Mouse (Mus musculus): Measurements from ENCODE around the gene Rilp. TPM values are rescaled to one million over a fixed set of nuclear protein-coding genes. Genes with fewer than 3 reads are reported as not detected.

Gene Rilp
- total RNA-seq, 2 experiments from 2014 or later: 33.4 to 41.9 TPM

DNA sequence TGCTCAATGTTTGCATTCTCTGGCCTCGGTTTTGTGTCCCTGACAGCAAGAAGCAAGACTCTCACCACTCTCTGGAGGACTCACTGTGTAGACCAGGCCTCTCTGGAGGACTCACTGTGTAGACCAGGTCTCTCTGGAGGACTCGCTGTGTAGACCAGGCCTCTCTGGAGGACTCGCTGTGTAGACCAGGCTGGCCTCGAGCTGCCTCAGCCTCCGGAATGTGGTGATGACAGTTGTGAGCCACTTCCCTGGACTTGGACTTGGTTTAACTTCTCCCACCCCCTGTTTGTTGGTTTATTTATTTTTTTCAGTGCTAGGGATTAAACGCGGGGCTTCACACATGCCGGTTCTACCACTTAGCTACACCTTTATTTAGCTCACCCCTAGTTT lies 27.1 kb downstream of the Rilp start:
- TF ChIP-seq CTCF (IDR thresholded peaks at IDR 0.05): no peak
- H3K27ac ChIP-seq: peak overlapping the region; percentile 75
- intact Hi-C loops (cut with DNase I): no loop called here
- no peak for DNase-seq
- H3K4me3 ChIP-seq: no peak overlapping the region

- intact Hi-C loops (cut with DNase I): no loop called here
- no peak overlapping the region for H3K4me3 ChIP-seq
- DNase-seq: no peak
- TF ChIP-seq CTCF (IDR thresholded peaks at IDR 0.05): peak; percentile 15; the same call in 1 of the 2 replicates
- peak overlapping the region; percentile 75 for H3K27ac ChIP-seq
Observed at GRCm38 (mm10) chr11:75537491-75538183, 27.7 kb downstream of the Rilp start.

DNA sequence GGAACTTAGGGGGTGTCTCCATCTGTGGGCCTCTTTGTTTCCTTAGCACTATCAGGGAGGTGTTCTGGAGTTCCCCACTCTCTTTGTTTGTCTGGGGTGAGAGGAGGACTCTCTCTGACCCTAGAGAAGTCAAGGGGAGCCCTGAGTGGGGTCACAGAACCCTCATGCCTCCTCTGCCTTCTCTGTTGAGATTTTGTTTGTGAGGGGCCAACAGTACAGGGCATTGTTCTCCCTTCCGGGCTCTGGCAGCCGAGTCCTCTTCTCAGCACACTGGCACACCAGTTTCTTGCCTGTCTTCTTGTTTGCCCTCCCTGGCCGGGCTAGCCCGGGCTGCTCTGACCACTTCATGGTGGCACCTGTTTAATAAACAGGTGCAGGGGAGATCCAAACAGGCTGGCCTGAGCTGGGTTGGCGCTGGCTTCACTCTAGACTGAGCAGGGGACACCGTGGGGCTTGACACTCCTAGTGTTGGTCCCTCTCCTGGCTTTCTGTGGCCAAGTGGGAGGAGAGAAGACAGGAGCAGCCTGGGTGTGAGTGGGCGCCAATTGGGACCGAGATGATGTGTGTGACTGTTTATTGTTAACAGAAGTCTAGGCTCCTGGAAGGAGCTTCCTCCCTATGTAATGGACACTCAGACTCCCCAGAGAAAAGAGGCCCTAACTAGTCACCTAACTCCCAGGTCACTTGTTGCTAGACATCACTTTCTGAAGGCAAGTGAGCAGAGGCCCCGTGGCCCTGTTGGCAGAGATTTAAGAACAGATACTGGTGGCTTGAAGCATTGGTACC lies 28.5 kb downstream of the Rilp start:
- intact Hi-C loops (cut with DNase I): no loop called here
- H3K4me3 ChIP-seq: no peak overlapping the region
- no peak for DNase-seq
- no peak for TF ChIP-seq CTCF (IDR thresholded peaks at IDR 0.05)
- H3K27ac ChIP-seq: peak overlapping the region; percentile 75

DNA sequence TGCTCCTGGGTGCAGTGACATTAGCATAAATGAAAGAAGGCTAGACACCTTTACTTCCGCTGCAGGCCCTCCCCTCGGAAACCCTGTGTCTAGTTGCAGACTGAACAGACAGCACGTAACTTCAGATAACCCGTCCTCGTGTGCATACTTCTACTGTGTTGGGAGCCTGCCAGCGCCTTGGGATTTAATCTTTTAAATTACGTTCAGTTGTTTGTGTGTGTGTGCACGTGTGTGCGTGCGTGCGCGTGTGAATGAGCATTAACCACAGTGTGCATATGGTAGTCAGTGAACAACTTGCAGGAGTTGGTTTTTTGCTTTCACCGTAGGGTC lies 29.0 kb downstream of the Rilp start:
- intact Hi-C loops (cut with DNase I): no loop called here
- no peak overlapping the region for H3K4me3 ChIP-seq
- TF ChIP-seq CTCF (IDR thresholded peaks at IDR 0.05): no peak
- H3K27ac ChIP-seq: peak overlapping the region; percentile 75; the same call in 1 of the 2 replicates
- no peak for DNase-seq

GRCm38 (mm10) chr11:75540209-75540608 lies 30.3 kb downstream of the Rilp start:
- Histone ChIP-seq H3K4me3 (no peak overlapping the region), H3K27ac (peak overlapping the region; percentile 61)
- DNase-seq: peak; percentile 82
- intact Hi-C loops (cut with DNase I): no loop called here
- no peak for TF ChIP-seq CTCF (IDR thresholded peaks at IDR 0.05)

DNA sequence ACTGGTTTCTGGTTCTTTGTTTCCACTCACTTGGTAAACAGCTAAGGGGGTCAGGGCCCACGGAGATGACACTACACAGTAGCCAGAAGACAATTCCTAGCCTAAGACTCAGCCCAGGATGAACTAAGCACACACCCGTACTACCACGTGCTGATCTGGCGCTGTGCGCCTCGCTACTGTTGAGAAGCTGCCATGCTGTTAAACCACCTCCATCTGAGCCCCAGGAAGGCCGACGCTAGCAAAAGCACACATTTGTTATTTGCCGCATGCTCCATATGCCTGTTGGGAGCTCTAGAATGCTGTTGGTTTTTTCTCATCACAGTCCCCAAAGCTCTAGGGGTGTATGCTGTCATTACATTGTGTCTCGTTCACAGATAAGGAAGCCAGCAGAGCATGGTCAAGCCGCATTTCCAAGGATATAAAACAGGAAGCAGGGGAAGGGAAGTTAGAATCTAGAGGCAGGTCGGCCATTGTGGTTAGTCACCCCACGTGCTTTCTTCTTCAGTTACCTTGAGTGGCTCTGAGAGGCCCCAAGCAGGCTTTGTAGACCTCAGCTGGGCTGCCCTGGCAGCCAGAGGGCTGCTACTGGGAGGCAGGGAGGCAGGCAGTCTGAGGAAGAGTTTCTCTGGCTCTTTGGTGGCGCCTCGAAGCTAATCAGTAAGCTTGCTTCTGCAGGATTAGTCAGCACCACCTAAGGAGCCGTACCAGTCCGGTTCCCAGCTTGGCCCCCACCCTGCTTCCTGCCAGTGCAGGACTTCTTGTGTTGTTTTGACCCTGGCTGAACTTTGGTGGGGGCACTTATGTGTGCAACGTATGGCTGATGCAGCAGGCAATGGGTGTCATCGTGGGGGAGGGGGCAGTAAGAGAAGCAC lies 31.1 kb downstream of the Rilp start:
- H3K4me3 ChIP-seq: no peak overlapping the region
- no peak for TF ChIP-seq CTCF (IDR thresholded peaks at IDR 0.05)
- DNase-seq: no peak
- intact Hi-C loops (cut with DNase I): no loop called here
- H3K27ac ChIP-seq: peak overlapping the region; percentile 61; the same call in 1 of the 2 replicates

DNA sequence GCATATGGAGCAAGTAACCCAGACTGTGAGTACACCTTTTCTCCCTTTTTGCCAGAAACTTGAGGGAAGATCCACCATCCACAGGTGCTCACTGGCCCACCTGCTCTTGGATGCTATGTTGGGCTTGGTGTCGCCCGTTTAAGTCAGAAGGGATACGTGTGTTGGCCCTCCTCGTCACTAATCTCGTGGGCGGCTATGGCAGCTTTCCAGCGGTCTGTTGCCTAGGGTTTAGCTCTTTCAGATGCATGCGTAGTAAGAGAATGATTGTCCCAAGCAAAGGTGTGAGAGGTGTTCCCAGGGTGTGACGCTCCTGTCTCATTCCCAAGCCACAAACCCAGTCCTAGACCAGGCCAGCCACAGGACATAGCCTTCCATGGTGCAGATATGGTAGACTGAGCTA lies 34.8 kb downstream of the Rilp start:
- no peak for DNase-seq
- TF ChIP-seq CTCF (IDR thresholded peaks at IDR 0.05): no peak
- intact Hi-C loops (cut with DNase I): no loop called here
- Histone ChIP-seq H3K4me3 (no peak overlapping the region), H3K27ac (no peak overlapping the region)

DNA sequence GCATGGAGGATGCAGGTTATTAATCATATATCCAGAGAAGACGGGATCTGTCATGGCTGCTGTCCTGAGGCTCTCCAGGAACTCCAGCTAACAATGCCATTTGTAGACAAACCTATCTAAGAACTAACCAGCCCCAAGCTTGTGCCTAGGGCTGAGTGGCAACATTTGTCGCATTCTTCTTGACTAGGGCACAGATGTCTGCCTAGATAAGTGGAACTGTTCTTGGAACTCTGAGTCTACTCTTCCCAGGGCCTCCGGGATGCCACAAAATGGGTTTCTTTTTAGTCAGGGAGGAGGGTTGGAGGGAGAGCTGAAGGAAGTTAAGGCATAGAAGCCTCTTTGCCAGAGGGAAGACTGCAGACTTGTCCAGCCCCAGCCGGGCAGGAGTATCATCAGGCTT lies 36.2 kb downstream of the Rilp start:
- no peak overlapping the region for H3K4me3 ChIP-seq
- no peak for TF ChIP-seq CTCF (IDR thresholded peaks at IDR 0.05)
- intact Hi-C loops (cut with DNase I): no loop called here
- no peak for DNase-seq
- H3K27ac ChIP-seq: peak overlapping the region; percentile 68

DNA sequence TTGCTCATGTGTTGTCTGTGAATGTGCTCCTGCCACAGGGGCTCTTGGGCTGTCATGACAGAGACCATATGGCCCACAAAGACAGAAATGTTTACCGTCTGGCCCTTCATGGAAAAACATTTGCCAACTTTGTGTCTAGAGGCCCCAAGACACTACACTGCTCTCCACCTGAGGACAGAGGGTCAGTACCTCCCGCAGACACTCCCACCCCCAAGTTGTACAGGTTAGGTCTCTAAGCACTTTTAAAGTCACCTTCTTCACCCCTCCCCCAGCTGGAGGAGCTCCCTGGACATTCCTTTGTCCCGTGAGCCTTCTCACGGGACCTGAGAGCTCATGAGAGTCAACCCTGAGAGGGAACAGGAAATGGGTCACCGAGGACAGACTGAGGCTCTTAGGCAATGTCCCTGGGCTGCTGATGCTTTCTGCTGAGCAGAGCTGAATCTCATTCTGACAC lies 39.8 kb downstream of the Rilp start:
- DNase-seq: no peak

DNA sequence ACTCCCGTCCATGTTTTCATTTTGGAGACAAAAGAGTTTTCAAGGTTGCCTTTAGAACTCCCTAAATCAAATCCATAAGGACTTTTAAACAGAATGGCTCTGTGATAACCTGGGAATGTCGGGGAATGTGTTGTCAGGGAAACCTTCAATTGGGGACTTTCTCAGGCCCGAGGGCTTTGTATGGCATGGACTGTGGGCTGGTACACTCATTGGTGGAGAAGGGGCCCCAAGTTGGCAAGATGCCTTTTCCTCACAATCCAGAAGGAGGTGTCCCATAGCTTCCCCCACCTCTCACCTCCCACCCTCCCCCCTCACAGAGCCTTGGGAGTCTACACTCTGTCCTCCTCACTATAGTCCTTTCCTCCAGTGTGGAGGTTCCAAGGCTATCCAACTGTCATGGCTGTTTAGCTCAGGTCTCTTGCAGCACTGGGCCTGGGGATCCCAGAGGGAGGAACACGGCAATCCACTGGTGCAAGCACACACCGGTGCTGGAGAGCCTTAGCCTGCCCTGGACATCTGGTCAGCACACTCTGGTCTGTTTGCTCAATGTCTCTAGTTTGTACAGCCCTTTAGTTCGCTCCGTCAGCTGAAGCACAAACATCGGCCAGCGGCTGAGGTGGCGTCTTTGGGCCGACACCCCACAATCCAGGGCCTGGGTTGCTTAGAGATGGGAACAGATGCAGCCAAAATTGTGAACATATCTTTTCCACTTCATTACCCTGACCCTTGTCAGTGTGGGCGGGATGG lies 40.5 kb downstream of the Rilp start:
- TF ChIP-seq CTCF (IDR thresholded peaks at IDR 0.05): no peak
- DNase-seq: peak; percentile 68
- no peak overlapping the region for H3K4me3 ChIP-seq
- peak overlapping the region; percentile 89 for H3K27ac ChIP-seq
- intact Hi-C loops (cut with DNase I): no loop called here

More for the DNA sequence above, 39.8 kb downstream of the Rilp start:
- TF ChIP-seq CTCF (IDR thresholded peaks at IDR 0.05): no peak
- intact Hi-C loops (cut with DNase I): no loop called here
- no peak overlapping the region for H3K4me3 ChIP-seq
- H3K27ac ChIP-seq: peak overlapping the region; percentile 89

DNA sequence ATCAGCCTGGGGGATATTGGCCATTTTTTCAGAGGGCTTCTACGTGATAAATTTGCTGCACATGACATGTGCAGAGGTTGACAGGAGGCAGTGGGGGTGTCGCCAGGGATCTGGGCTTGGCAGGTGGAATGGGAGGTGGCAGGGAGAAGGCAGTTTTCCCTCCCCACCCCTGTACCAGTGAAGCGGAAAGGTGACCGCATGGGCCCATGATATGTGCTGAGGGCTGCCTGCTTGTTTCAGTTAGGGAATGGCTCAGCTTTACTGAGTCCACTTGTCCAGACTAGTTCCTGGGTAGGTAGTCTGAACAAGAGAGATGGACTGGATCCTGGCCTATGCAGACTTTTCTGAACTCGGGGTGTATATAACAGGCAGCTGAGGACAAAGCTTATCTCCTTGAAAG lies 41.4 kb downstream of the Rilp start:
- peak overlapping the region; percentile 89 for H3K27ac ChIP-seq
- no peak for DNase-seq
- TF ChIP-seq CTCF (IDR thresholded peaks at IDR 0.05): no peak
- no peak overlapping the region for H3K4me3 ChIP-seq
- intact Hi-C loops (cut with DNase I): no loop called here

GRCm38 (mm10) chr11:75551961-75552441 lies 42.1 kb downstream of the Rilp start:
- intact Hi-C loops (cut with DNase I): no loop called here
- H3K4me3 ChIP-seq: peak overlapping the region; percentile 36
- H3K27ac ChIP-seq: peak overlapping the region; percentile 89
- no peak for TF ChIP-seq CTCF (IDR thresholded peaks at IDR 0.05)
- DNase-seq: peak; percentile 86
